Mouse (Mus musculus) CH12.LX (cell line): ENCODE results near the gene Efemp1. TPM values are rescaled to one million over a fixed set of nuclear protein-coding genes. Genes with fewer than 3 reads are reported as not detected.
A peak's percentile ranks its signal among the peaks of the same experiment; 100 is the strongest.

Source experiments
- DNase-seq: peaks from one replicate; pipeline ENCODE4 v3.0.0-alpha.2; 2013; ENCODE audit errors: extremely low read depth
- H3K27ac ChIP-seq: 2 replicates; pipeline ENCODE4 v1.5.1; 2012; ENCODE audit warnings: low read depth, mild to moderate bottlenecking, control low read depth, moderate library complexity; ENCODE audit not compliant: insufficient read depth
- H3K27me3 ChIP-seq: replicated peaks from 2 replicates; pipeline ENCODE3; 2012; ENCODE audit warnings: inconsistent platforms
- H3K36me3 ChIP-seq, 2 experiments: replicated peaks in 1 of 2; 2 replicates each; pipeline versions ENCODE3 to v1.6.1; 2012; ENCODE audit warnings: inconsistent platforms in 1 of 2, low read length in 1 of 2, mild to moderate bottlenecking in 1 of 2, mixed read lengths in 1 of 2, moderate library complexity in 1 of 2; ENCODE audit not compliant: control insufficient read depth in 1 of 2, insufficient read depth in 1 of 2
- H3K4me1 ChIP-seq, 2 experiments: 2 replicates each; pipeline ENCODE4 v1.6.1; 2012; ENCODE audit warnings: inconsistent platforms in 1 of 2, moderate library complexity in 1 of 2; ENCODE audit not compliant: insufficient read depth in 2 of 2, control insufficient read depth in 1 of 2
- H3K4me2 ChIP-seq: 2 replicates; pipeline ENCODE4 v1.6.1; 2012; ENCODE audit warnings: low read depth, mild to moderate bottlenecking, control low read depth; ENCODE audit not compliant: poor library complexity, insufficient read depth, severe bottlenecking
- H3K4me3 ChIP-seq, 3 experiments: fragments of 150-350 bp in 1 of 3; sonication (generic) in 1 of 3; replicated peaks in 1 of 3; 2 replicates each; pipeline versions ENCODE3 to v1.5.1; 2011 to 2012; ENCODE audit warnings: low read depth in 2 of 3, low read length in 2 of 3, mild to moderate bottlenecking in 2 of 3, moderate library complexity in 2 of 3, control low read depth in 1 of 3, improper control_type of control experiment in 1 of 3, inconsistent platforms in 1 of 3, mixed read lengths in 1 of 3; ENCODE audit not compliant: poor library complexity in 1 of 3
- H3K79me2 ChIP-seq: replicated peaks from 2 replicates; pipeline ENCODE4 v1.6.1; 2012; ENCODE audit warnings: mild to moderate bottlenecking, moderate library complexity; ENCODE audit not compliant: control insufficient read depth, poor library complexity, insufficient read depth, severe bottlenecking; ENCODE audit errors: extremely low read depth
- H3K9ac ChIP-seq: 2 replicates; pipeline ENCODE4 v1.6.1; 2012; ENCODE audit warnings: low read depth, mild to moderate bottlenecking, control low read depth, moderate library complexity; ENCODE audit not compliant: insufficient read depth
- H3K9me3 ChIP-seq: replicated peaks from 2 replicates; pipeline ENCODE3; 2012; ENCODE audit warnings: low read length, inconsistent platforms, mixed read lengths
- CTCF ChIP-seq, 2 experiments: IDR thresholded peaks in 1 of 2; conservative IDR thresholded peaks in 1 of 2; 2 replicates each; pipeline ENCODE4 v1.5.1; 2011 to 2012; ENCODE audit warnings: low read depth in 2 of 2, low read length in 2 of 2, improper control_type of control experiment in 1 of 2, inconsistent platforms in 1 of 2, mild to moderate bottlenecking in 1 of 2, moderate library complexity in 1 of 2
- E2F4 ChIP-seq: IDR thresholded peaks from 2 replicates; pipeline ENCODE4 v1.6.1; 2011; ENCODE audit warnings: low read depth, low read length, improper control_type of control experiment; ENCODE audit not compliant: insufficient replicate concordance
- EP300 ChIP-seq: IDR thresholded peaks from 2 replicates; pipeline ENCODE4 v1.6.1; 2011; ENCODE audit warnings: low read length, improper control_type of control experiment
- HCFC1 ChIP-seq: IDR thresholded peaks from 2 replicates; pipeline ENCODE4 v1.6.1; 2012; ENCODE audit warnings: low read depth, mild to moderate bottlenecking, inconsistent platforms, low read length, improper control_type of control experiment
- JUND ChIP-seq: conservative IDR thresholded peaks from 2 replicates; pipeline ENCODE4 v1.6.1; 2011; ENCODE audit warnings: low read depth, low read length, improper control_type of control experiment
- MAZ ChIP-seq: IDR thresholded peaks from 2 replicates; pipeline ENCODE4 v1.6.1; 2012; ENCODE audit warnings: low read depth, mild to moderate bottlenecking, inconsistent platforms, low read length, improper control_type of control experiment, moderate library complexity
- MXI1 ChIP-seq: IDR thresholded peaks from 2 replicates; pipeline ENCODE4 v1.6.1; 2011; ENCODE audit warnings: mild to moderate bottlenecking, low read depth, low read length, improper control_type of control experiment
- NELFE ChIP-seq: IDR thresholded peaks from 2 replicates; pipeline ENCODE4 v1.6.1; 2011; ENCODE audit warnings: low read depth, low read length, improper control_type of control experiment
- PAX5 ChIP-seq: IDR thresholded peaks from 2 replicates; pipeline ENCODE4 v1.6.1; 2012; ENCODE audit warnings: low read length, inconsistent platforms, mixed read lengths
- RAD21 ChIP-seq: IDR thresholded peaks from 2 replicates; pipeline ENCODE4 v1.6.1; 2011; ENCODE audit warnings: low read depth, mild to moderate bottlenecking, low read length, improper control_type of control experiment, moderate library complexity
- SMC3 ChIP-seq: IDR thresholded peaks from 2 replicates; pipeline ENCODE4 v1.6.1; 2011; ENCODE audit warnings: low read depth, low read length, improper control_type of control experiment
- USF2 ChIP-seq: conservative IDR thresholded peaks from 2 replicates; pipeline ENCODE4 v1.6.1; 2011; ENCODE audit warnings: low read depth, low read length, improper control_type of control experiment
- dilution Hi-C: fragments of 300-500 bp; cut with MboI; formaldehyde crosslinking; loops from 2 replicates; pipeline ENCODE4 v1.14.3; 2020; ENCODE audit warnings: low sequenced_read_pairs; ENCODE audit not compliant: extremely low pct_unique_long_range_greater_than_20kb, extremely low pct_ligation_motif_present
- in situ Hi-C: fragments of 300-500 bp; cut with MboI; formaldehyde crosslinking; loops from 3 replicates; pipeline ENCODE4 v1.14.3; 2019; ENCODE audit warnings: low sequenced_read_pairs, low pct_ligation_motif_present, low pct_unique_long_range_greater_than_20kb, mixed read lengths
- polyA plus RNA-seq: library from polyadenylated mRNA; unstranded; fragments of >175 nt; gene quantifications from 2 replicates; pipeline ENCODE4 v1.2.1, GENCODE M21; 2012; ENCODE audit warnings: low read depth; ENCODE audit not compliant: insufficient read length
- total RNA-seq, 2 experiments: library from RNA; depleted of rRNA; stranded (reverse); fragments of 300-350 nt in 1 of 2; fragments of >200 nt in 1 of 2; gene quantifications; 2 replicates each; pipeline ENCODE4 v1.2.3; 2012 to 2014

Gene Efemp1
- total and polyA plus RNA-seq, 3 experiments = not detected

DNA sequence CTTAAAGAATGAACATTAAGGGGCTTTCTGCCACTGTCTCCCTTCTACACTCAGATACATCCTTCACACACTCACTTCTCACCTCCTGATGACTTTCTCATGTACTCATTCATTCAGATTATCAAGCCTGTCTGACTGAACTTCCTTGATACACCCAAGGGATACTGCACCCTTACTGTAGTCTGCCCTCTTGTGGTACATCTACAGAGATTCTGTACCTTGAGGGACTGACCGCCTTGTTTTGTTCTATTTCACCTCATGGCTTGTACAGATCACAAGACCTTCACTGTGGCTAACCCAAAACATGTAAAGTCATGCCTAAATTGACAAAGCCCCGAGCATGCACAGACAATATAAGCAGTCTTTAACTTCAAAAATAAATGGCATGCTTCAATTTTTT lies 41.1 kb upstream of the Efemp1 start:
- Histone ChIP-seq H3K4me2 (no peak overlapping the region), H3K79me2 (no peaks in the 10 kb centered on the region), H3K9me3 (no peaks in the 10 kb centered on the region), H3K4me1 (no peaks in the 10 kb centered on the region), H3K4me3 (no peak overlapping the region), H3K36me3 (no peaks in the 10 kb centered on the region), H3K27ac (no peak overlapping the region), H3K9ac (no peak overlapping the region), H3K27me3 (no peaks in the 10 kb centered on the region)
- in situ Hi-C loops = loop anchor here (25.0 kb wide), 1 partner anchor 200 kb away; no protein-coding TSS in a partner anchor
- dilution Hi-C loops = no loop called here
- TF ChIP-seq E2F4 (no peak), CTCF (conservative IDR thresholded peaks at IDR 0.05 in 1 of 2, IDR thresholded peaks at IDR 0.05 in 1 of 2; ENCODE audit: low read depth in 2 of 2, low read length in 2 of 2) (peak; percentile 37 to 75; a peak in 3 of 4 replicates), SMC3 (peak; percentile 68), RAD21 (peak; percentile 56)
- peak; percentile 47 for DNase-seq

DNA sequence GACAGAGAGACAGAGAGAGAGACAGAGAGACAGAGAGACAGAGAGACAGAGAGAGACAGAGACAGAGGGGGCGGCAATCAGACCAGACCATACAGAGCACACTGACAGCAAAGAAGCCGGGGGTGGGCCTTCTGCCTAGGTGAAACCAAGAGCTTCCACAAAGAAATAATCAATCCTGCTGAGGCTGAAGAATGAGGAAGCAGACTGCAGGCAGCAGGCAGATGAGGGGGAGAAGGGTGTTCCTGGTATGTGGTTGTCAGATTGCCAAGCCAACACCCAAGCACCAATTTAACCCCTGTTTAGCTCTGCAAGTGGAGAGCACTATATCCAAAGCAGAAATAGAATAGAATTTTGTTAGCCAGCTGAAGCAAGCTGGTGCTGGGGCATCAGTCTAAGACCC lies 40.4 kb upstream of the Efemp1 start:
- H3K9ac ChIP-seq = no peak overlapping the region
- TF ChIP-seq MXI1 (no peak), PAX5 (no peak), JUND (no peak), NELFE (no peak), USF2 (no peak), HCFC1 (no peak)
- no peak for DNase-seq

DNA sequence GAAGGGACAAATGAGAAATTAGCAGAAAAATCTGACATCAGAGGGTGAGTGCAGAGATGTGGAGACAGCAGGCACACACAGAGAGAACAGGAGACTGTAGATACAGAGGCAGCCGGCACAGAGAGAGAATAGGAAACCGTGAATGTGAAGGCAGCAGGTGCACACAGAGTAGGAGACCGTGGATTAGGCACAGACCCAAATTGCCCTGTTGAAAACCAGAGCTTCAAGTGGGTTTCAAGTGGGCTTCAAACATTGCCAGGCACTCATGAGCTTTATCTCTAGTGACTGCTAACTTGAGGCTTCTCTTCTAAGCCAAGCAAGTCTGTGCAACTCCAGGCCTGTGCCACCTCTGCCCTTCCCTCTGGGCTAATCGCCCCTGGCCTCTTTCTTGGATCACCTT lies 35.6 kb upstream of the Efemp1 start:
- no peaks in the 10 kb centered on the region for H3K9me3 ChIP-seq
- no peak overlapping the region for H3K9ac ChIP-seq
- H3K27me3 ChIP-seq = no peaks in the 10 kb centered on the region
- no peaks in the 10 kb centered on the region for H3K4me1 ChIP-seq
- dilution Hi-C loops = no loop called here
- no peak for TF ChIP-seq MAZ
- no peak for TF ChIP-seq JUND
- TF ChIP-seq EP300 = no peak
- in situ Hi-C loops = loop anchor here (25.0 kb wide), 1 partner anchor 205 kb away; no protein-coding TSS in a partner anchor
- no peak for DNase-seq
- H3K4me3 ChIP-seq = no peak overlapping the region
- no peak overlapping the region for H3K27ac ChIP-seq
- no peaks in the 10 kb centered on the region for H3K79me2 ChIP-seq
- H3K4me2 ChIP-seq = no peak overlapping the region
- no peaks in the 10 kb centered on the region for H3K36me3 ChIP-seq

More for the DNA sequence above, 40.4 kb upstream of the Efemp1 start:
- Histone ChIP-seq H3K27ac (no peak overlapping the region), H3K27me3 (no peaks in the 10 kb centered on the region), H3K4me2 (no peak overlapping the region), H3K4me1 (no peaks in the 10 kb centered on the region), H3K9me3 (no peaks in the 10 kb centered on the region), H3K4me3 (no peak overlapping the region), H3K79me2 (no peaks in the 10 kb centered on the region), H3K36me3 (no peaks in the 10 kb centered on the region)
- dilution Hi-C loops = no loop called here
- in situ Hi-C loops = loop anchor here (25.0 kb wide), 1 partner anchor 200 kb away; no protein-coding TSS in a partner anchor
